Mouse (Mus musculus): Measurements from ENCODE around the gene Ubtf. TPM values are rescaled to one million over a fixed set of nuclear protein-coding genes. Genes with fewer than 3 reads are reported as not detected.
A peak's percentile ranks its signal among the peaks of the same experiment; 100 is the strongest.

Gene Ubtf
- polyA plus RNA-seq, 1 experiment from 2014 or later: 65.5 TPM

DNA sequence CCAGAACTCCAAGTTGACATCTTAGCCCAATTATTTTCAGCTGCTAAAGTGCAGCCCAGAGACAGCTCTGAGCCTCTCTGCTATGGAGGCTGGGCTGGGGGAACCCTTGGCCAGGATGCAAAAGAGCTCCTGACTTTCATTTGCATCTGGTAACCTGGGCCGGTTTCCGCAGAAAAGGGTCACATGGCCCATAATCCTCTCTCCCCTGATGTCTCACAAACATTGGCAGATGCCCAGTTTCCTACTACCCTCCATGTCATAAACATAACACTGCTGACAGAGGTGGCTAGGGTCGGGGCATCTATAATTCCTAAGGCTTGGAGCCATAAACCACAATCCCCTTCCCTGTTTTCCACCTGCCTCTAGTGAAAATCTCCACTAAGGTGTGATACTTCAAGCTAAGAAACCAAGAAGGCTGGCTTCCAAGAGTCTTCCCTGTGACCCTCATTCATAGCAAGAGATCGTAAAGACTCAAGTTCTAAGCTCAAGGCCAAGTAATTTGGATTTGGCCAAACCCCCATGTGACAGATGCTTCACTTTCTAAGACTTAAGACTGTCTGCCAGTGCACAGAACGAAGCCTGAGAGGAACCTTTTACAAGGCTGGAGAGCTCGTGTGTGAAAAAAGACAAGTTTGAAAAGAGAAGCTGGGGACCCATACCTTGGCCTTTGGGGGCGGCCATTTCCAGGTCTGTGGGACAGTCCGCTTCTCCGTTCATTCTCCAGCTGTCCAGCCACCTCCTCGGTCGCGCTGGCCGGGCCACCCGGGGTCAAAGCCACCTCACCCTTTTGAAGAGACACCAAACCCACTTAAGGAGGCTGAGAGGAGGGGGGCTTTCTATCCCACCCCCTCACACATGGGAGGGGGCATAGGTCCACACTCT lies 3.6 kb downstream of the Ubtf start:
- no peak for ATAC-seq
- Histone ChIP-seq H3K9ac (ENCODE audit: low read depth, low read length) (peak overlapping the region; percentile 100), H3K27me3 (replicated peaks; ENCODE audit: control insufficient read depth, insufficient read depth, low read length) (no peaks in the 10 kb centered on the region), H3K27ac (ENCODE audit: low read length) (peak overlapping the region; percentile 99), H3K36me3 (ENCODE audit: control insufficient read depth, insufficient read depth, low read length) (peaks cover 16% of the 10 kb centered on the region), H3K9me3 (ENCODE audit: control insufficient read depth, low read length) (no peaks in the 10 kb centered on the region), H3K4me1 (ENCODE audit: control insufficient read depth, insufficient read depth, low read length) (peaks cover 20% of the 10 kb centered on the region), H3K4me3 (ENCODE audit: low read length) (peak overlapping the region; percentile 99), H3K4me2 (ENCODE audit: low read depth, low read length) (peak overlapping the region; percentile 93)
- WGBS: 12% methylated on average over 14 of the region's 14 CpGs

DNA sequence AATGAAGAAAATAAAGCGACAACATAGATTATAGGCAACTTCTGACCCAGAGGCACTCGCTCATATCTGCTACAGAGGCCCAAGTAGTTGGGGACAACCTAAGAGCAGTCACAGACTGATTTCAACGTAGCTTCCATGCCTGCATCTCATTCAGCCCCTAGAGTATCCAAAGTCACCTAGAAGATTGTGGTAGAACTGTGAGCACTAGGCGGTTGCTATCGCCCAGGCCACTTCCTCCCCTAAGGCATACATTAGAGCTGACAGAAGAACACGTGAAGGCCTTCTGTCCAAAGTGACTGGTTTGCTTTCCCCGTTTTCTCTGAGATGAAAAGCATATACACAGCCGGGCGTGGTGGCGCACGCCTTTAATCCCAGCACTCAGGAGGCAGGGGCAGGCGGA lies 5.2 kb downstream of the Ubtf start:
- no peak overlapping the region for H3K9ac ChIP-seq (ENCODE audit: low read depth, low read length)
- WGBS: 77% methylated on average over 12 of the region's 12 CpGs
- ATAC-seq: no peak
- H3K4me3 ChIP-seq (ENCODE audit: low read length): no peak overlapping the region
- H3K9me3 ChIP-seq (ENCODE audit: control insufficient read depth, low read length): no peaks in the 10 kb centered on the region
- peaks cover 16% of the 10 kb centered on the region for H3K36me3 ChIP-seq (ENCODE audit: control insufficient read depth, insufficient read depth, low read length)
- no peak overlapping the region for H3K4me2 ChIP-seq (ENCODE audit: low read depth, low read length)
- H3K4me1 ChIP-seq (ENCODE audit: control insufficient read depth, insufficient read depth, low read length): peaks cover 33% of the 10 kb centered on the region
- H3K27me3 ChIP-seq (replicated peaks; ENCODE audit: control insufficient read depth, insufficient read depth, low read length): no peaks in the 10 kb centered on the region
- no peak overlapping the region for H3K27ac ChIP-seq (ENCODE audit: low read length)

DNA sequence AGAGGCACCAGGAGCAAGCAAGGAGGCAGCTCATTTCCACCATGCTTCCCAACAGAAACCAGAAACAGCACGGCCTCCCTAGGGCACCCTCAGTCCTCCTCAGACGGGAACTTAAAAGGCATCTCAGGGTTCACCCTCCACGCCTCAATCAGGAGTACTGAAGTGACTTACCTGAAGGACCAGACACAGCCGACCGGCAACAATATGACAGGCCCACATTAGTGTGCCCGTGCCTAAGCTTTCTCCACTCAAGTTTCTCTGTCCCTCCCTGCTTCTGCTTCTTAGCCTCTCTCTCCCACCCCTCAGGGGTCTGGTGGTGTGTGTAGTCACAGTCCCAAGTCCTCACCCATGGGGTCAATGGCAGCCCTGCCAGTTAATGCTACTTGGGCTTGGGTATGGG lies 7.0 kb downstream of the Ubtf start:
- WGBS: 83% methylated on average over 6 of the region's 6 CpGs
- Histone ChIP-seq H3K27me3 (replicated peaks; ENCODE audit: control insufficient read depth, insufficient read depth, low read length) (no peaks in the 10 kb centered on the region), H3K4me1 (ENCODE audit: control insufficient read depth, insufficient read depth, low read length) (peaks cover 39% of the 10 kb centered on the region), H3K27ac (ENCODE audit: low read length) (no peak overlapping the region), H3K36me3 (ENCODE audit: control insufficient read depth, insufficient read depth, low read length) (peaks cover 19% of the 10 kb centered on the region), H3K9ac (ENCODE audit: low read depth, low read length) (no peak overlapping the region), H3K4me3 (ENCODE audit: low read length) (no peak overlapping the region), H3K9me3 (ENCODE audit: control insufficient read depth, low read length) (no peaks in the 10 kb centered on the region), H3K4me2 (ENCODE audit: low read depth, low read length) (no peak overlapping the region)
- no peak for ATAC-seq

DNA sequence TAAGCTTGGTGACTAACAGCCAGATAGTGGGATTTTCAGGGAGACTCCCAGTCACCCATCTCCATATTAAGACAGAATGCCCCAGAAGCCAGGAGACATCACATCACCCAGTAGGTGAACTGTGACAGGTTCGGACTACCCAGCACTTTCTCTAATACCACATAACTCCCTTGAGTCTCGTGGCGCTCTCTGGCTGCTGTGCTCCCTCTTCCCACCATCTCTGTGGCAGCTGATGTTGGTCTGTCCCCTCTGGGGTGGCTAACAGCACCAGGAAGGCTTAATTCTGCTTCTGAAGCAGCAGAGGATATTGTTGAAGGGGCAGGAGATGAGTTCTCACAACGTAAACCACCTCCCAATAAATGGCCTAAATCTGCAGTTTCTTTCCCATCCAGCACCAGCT lies 7.6 kb downstream of the Ubtf start:
- no peak overlapping the region for H3K4me2 ChIP-seq (ENCODE audit: low read depth, low read length)
- H3K4me1 ChIP-seq (ENCODE audit: control insufficient read depth, insufficient read depth, low read length): peaks cover 39% of the 10 kb centered on the region
- no peaks in the 10 kb centered on the region for H3K27me3 ChIP-seq (replicated peaks; ENCODE audit: control insufficient read depth, insufficient read depth, low read length)
- 92% methylated on average over 4 of the region's 4 CpGs for WGBS
- ATAC-seq: no peak
- H3K4me3 ChIP-seq (ENCODE audit: low read length): no peak overlapping the region
- H3K9ac ChIP-seq (ENCODE audit: low read depth, low read length): no peak overlapping the region
- no peaks in the 10 kb centered on the region for H3K9me3 ChIP-seq (ENCODE audit: control insufficient read depth, low read length)
- peaks cover 25% of the 10 kb centered on the region for H3K36me3 ChIP-seq (ENCODE audit: control insufficient read depth, insufficient read depth, low read length)
- H3K27ac ChIP-seq (ENCODE audit: low read length): no peak overlapping the region

DNA sequence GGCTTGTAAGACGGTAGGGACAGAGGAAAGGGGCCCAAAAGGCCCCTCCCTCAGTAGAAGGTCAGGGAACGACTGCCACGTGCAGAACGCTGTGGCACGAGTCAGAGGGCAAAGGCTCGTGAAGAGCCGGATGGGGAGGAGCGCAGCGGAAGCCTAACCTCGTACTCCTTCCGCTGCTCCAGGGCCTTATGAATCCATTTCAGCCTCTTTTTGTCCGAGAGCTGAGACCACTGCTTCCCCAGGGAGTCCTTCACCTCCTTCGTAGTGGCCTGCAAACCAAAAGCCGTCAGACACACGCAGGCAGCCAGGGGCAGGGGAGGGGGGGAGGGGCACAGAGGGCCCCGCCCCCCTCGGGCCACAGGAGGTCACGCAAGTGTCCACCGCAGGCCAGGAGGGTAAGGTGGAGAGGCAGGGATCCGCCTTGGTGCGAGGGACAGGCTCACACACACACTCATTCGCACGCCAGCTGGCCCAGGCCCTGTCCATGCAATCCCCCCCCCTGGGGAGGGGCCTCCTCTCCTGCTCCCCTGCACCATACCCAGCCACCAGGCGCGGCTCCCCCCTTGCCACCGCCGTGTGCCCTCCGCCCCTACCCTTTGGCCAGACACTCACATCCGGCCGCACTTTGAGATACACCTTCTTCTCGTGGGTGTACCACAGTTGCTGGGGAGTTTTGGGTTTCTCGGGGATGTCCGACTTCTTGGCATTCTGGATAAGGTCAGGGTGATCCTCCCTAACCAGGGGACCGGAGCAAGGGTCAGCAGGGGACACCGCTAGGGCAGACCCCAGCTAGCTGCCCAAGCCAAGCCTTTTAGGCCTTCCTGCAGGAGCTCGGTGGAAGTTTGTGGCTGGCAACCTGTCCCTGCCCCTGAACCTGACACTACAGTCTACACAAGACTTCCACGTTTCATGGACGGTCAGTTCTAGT lies 8.5 kb downstream of the Ubtf start:
- ATAC-seq: 0 out of 2 replicates have a peak, but pooled peaks have one; percentile 8
- Histone ChIP-seq H3K27ac (ENCODE audit: low read length) (peak overlapping the region; percentile 51), H3K9ac (ENCODE audit: low read depth, low read length) (peak overlapping the region; percentile 65), H3K27me3 (replicated peaks; ENCODE audit: control insufficient read depth, insufficient read depth, low read length) (no peaks in the 10 kb centered on the region), H3K36me3 (ENCODE audit: control insufficient read depth, insufficient read depth, low read length) (peaks cover 33% of the 10 kb centered on the region), H3K4me2 (ENCODE audit: low read depth, low read length) (peak overlapping the region; percentile 78), H3K4me1 (ENCODE audit: control insufficient read depth, insufficient read depth, low read length) (peaks cover 36% of the 10 kb centered on the region), H3K9me3 (ENCODE audit: control insufficient read depth, low read length) (no peaks in the 10 kb centered on the region), H3K4me3 (ENCODE audit: low read length) (peak overlapping the region; percentile 11; the same call in 1 of the 2 replicates)
- WGBS: 48% methylated on average over 36 of the region's 38 CpGs

DNA sequence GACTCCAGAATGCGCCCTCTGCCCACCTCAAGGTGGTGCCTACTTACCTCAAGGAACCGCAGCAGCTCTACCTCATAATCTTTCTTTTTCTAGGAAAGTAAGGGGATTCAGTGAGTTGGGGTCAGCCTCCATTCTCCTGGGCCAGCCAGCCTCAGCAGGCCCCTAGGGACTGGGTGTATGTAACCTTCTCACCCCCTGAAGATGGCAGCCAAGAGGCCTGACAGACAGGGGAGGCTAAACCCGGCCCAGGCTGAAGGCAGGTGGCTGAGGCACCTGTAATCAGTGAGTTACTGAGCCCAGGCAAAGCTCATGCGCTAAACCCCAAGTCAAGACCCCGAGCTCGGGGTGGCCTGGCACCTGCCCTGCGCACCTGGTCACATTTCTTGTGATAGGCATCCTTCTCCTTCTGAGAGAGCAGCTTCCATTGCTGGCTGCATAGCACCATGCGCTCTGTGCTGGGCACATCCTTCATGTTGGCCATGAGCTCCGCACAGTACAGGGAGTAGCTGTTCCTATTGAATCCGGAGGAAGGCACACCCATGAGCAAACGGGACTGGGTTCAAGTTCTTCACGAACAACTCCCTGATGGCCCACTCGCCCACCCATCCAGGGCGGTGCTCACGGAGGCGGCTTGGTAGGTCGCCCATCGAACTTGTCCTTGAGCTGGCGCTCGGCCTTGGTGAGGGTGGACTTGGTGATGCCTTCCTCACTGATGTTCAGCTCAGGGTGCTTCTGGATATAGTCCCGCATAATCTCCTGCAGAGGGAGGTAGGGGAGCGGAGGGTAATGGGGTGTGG lies 9.5 kb downstream of the Ubtf start:
- peaks cover 34% of the 10 kb centered on the region for H3K36me3 ChIP-seq (ENCODE audit: control insufficient read depth, insufficient read depth, low read length)
- WGBS: 80% methylated on average over 22 of the region's 22 CpGs
- peaks cover 27% of the 10 kb centered on the region for H3K4me1 ChIP-seq (ENCODE audit: control insufficient read depth, insufficient read depth, low read length)
- peak overlapping the region; percentile 83 for H3K27ac ChIP-seq (ENCODE audit: low read length)
- H3K4me2 ChIP-seq (ENCODE audit: low read depth, low read length): peak overlapping the region; percentile 78
- peak overlapping the region; percentile 65 for H3K9ac ChIP-seq (ENCODE audit: low read depth, low read length)
- H3K9me3 ChIP-seq (ENCODE audit: control insufficient read depth, low read length): no peaks in the 10 kb centered on the region
- peak overlapping the region; percentile 55 for H3K4me3 ChIP-seq (ENCODE audit: low read length)
- no peak for ATAC-seq
- H3K27me3 ChIP-seq (replicated peaks; ENCODE audit: control insufficient read depth, insufficient read depth, low read length): no peaks in the 10 kb centered on the region

DNA sequence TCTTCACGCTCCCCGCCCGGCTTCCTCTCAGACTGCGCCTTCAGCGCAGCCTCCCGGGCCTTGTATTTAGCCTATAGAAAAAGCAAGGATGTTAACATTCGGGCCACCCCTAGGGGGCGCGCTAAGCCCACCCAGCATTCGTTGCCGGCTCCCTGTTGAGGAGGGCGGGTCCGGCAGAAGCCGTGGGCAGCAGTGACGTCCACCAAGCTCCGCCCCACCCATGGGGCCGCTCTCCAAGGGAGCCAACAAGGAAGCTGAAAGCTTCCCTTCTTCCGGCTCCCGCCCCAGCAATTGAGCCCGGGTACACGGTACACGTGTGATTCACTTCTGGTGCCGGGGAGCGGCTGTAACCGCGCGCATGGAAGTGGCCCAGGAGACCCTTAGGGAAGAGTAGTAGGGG lies 10.6 kb downstream of the Ubtf start:
- under 1% methylated on average over 27 of the region's 27 CpGs for WGBS
- Histone ChIP-seq H3K4me2 (ENCODE audit: low read depth, low read length) (peak overlapping the region; percentile 78), H3K27me3 (replicated peaks; ENCODE audit: control insufficient read depth, insufficient read depth, low read length) (no peaks in the 10 kb centered on the region), H3K9ac (ENCODE audit: low read depth, low read length) (peak overlapping the region; percentile 65), H3K4me1 (ENCODE audit: control insufficient read depth, insufficient read depth, low read length) (peaks cover 27% of the 10 kb centered on the region), H3K9me3 (ENCODE audit: control insufficient read depth, low read length) (no peaks in the 10 kb centered on the region), H3K27ac (ENCODE audit: low read length) (peak overlapping the region; percentile 83), H3K36me3 (ENCODE audit: control insufficient read depth, insufficient read depth, low read length) (peaks cover 29% of the 10 kb centered on the region), H3K4me3 (ENCODE audit: low read length) (peak overlapping the region; percentile 55)
- peak; percentile 95 for ATAC-seq

DNA sequence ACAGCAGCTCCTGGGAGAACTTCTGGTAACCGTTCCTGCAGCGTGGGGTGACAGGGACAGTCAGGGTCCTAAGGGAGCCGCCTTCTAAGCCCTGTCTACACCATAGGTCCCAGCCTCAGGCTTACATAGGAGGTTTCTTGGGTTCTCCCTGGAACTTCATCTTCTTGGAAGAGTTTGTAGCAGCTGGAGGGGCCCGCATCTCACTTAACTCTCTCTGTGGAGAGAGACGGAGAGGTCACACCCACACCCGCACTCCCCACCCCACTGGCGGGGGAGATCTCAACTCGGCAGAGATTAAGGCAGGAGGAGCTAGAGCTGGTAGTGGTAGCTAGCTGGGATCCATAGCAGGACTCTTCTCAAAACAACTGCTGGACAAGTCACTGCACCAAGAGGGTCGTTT lies 11.4 kb downstream of the Ubtf start:
- 81% methylated on average over 9 of the region's 9 CpGs for WGBS
- Histone ChIP-seq H3K4me3 (ENCODE audit: low read length) (no peak overlapping the region), H3K4me2 (ENCODE audit: low read depth, low read length) (no peak overlapping the region), H3K9me3 (ENCODE audit: control insufficient read depth, low read length) (no peaks in the 10 kb centered on the region), H3K9ac (ENCODE audit: low read depth, low read length) (no peak overlapping the region), H3K36me3 (ENCODE audit: control insufficient read depth, insufficient read depth, low read length) (peaks cover 22% of the 10 kb centered on the region), H3K27ac (ENCODE audit: low read length) (no peak overlapping the region), H3K27me3 (replicated peaks; ENCODE audit: control insufficient read depth, insufficient read depth, low read length) (no peaks in the 10 kb centered on the region), H3K4me1 (ENCODE audit: control insufficient read depth, insufficient read depth, low read length) (peaks cover 27% of the 10 kb centered on the region)
- ATAC-seq: no peak
